Mouse (Mus musculus): ENCODE measurements around the gene 5830473C10Rik. TPM values are rescaled to one million over a fixed set of nuclear protein-coding genes. Genes with fewer than 3 reads are reported as not detected.

Gene 5830473C10Rik
- 0.06 and 0.12 TPM in 2 replicates for polyA plus RNA-seq (2015; fragmentation: Nextera tagmentation; extraction: Ambion mirVana)

- Histone ChIP-seq H3K27me3 (replicated peaks; ENCODE audit: control insufficient read depth, insufficient read depth, low read length) (no peaks in the 10 kb centered on the region), H3K4me3 (ENCODE audit: low read length) (no peak within 1 kb of the TSS), H3K4me2 (ENCODE audit: low read length) (no peak within 1 kb of the TSS), H3K36me3 (ENCODE audit: control insufficient read depth, insufficient read depth, low read length) (no peaks in the 10 kb centered on the region), H3K27ac (ENCODE audit: low read depth, low read length) (no peak within 1 kb of the TSS), H3K9me3 (ENCODE audit: control insufficient read depth, low read length) (no peaks in the 10 kb centered on the region), H3K4me1 (ENCODE audit: control insufficient read depth, insufficient read depth, low read depth, low read length) (no peaks in the 10 kb centered on the region), H3K9ac (ENCODE audit: low read depth, low read length) (no peak within 1 kb of the TSS)
- ATAC-seq = no peak
- WGBS = 91% methylated on average over 6 of the region's 6 CpGs
Measured at GRCm38 (mm10) chr5:90560743-90561142, at the start of gene 5830473C10Rik. 5830473C10Rik (plus strand) TSS chr5:90561107.

- no peaks in the 10 kb centered on the region for H3K9me3 ChIP-seq (ENCODE audit: control insufficient read depth, low read length)
- no peak for ATAC-seq
- no peaks in the 10 kb centered on the region for H3K27me3 ChIP-seq (replicated peaks; ENCODE audit: control insufficient read depth, insufficient read depth, low read length)
- no peaks in the 10 kb centered on the region for H3K4me1 ChIP-seq (ENCODE audit: control insufficient read depth, insufficient read depth, low read depth, low read length)
- no peak overlapping the region for H3K4me3 ChIP-seq (ENCODE audit: low read length)
- H3K27ac ChIP-seq (ENCODE audit: low read depth, low read length) = no peak overlapping the region
- no peak overlapping the region for H3K9ac ChIP-seq (ENCODE audit: low read depth, low read length)
- 85% methylated on average over 6 of the region's 6 CpGs for WGBS
- no peak overlapping the region for H3K4me2 ChIP-seq (ENCODE audit: low read length)
- no peaks in the 10 kb centered on the region for H3K36me3 ChIP-seq (ENCODE audit: control insufficient read depth, insufficient read depth, low read length)
Measured at GRCm38 (mm10) chr5:90512288-90512955, 48.5 kb upstream of the 5830473C10Rik start.

GRCm38 (mm10) chr5:90515561-90515960, 45.3 kb upstream of the 5830473C10Rik start:
- 87% methylated on average over 6 of the region's 6 CpGs for WGBS
- H3K4me1 ChIP-seq (ENCODE audit: control insufficient read depth, insufficient read depth, low read depth, low read length) = no peaks in the 10 kb centered on the region
- H3K4me3 ChIP-seq (ENCODE audit: low read length) = no peak overlapping the region
- H3K27me3 ChIP-seq (replicated peaks; ENCODE audit: control insufficient read depth, insufficient read depth, low read length) = no peaks in the 10 kb centered on the region
- H3K4me2 ChIP-seq (ENCODE audit: low read length) = no peak overlapping the region
- no peak overlapping the region for H3K9ac ChIP-seq (ENCODE audit: low read depth, low read length)
- no peaks in the 10 kb centered on the region for H3K9me3 ChIP-seq (ENCODE audit: control insufficient read depth, low read length)
- no peak overlapping the region for H3K27ac ChIP-seq (ENCODE audit: low read depth, low read length)
- no peaks in the 10 kb centered on the region for H3K36me3 ChIP-seq (ENCODE audit: control insufficient read depth, insufficient read depth, low read length)
- ATAC-seq = no peak

- Histone ChIP-seq H3K36me3 (ENCODE audit: control insufficient read depth, insufficient read depth, low read length) (no peaks in the 10 kb centered on the region), H3K4me2 (ENCODE audit: low read length) (no peak within 1 kb of the TSS), H3K9ac (ENCODE audit: low read depth, low read length) (no peak within 1 kb of the TSS), H3K4me3 (ENCODE audit: low read length) (no peak within 1 kb of the TSS), H3K4me1 (ENCODE audit: control insufficient read depth, insufficient read depth, low read depth, low read length) (no peaks in the 10 kb centered on the region), H3K9me3 (ENCODE audit: control insufficient read depth, low read length) (no peaks in the 10 kb centered on the region), H3K27me3 (replicated peaks; ENCODE audit: control insufficient read depth, insufficient read depth, low read length) (no peaks in the 10 kb centered on the region), H3K27ac (ENCODE audit: low read depth, low read length) (no peak within 1 kb of the TSS)
- no peak for ATAC-seq
- 88% methylated on average over 6 of the region's 6 CpGs for WGBS
Measured at GRCm38 (mm10) chr5:90518356-90519100, 42.4 kb upstream of the 5830473C10Rik start, which contains the start of gene Afm. Afm (plus strand) TSS chr5:90518932.

GRCm38 (mm10) chr5:90551191-90551590, 9.7 kb upstream of the 5830473C10Rik start:
- no peaks in the 10 kb centered on the region for H3K4me1 ChIP-seq (ENCODE audit: control insufficient read depth, insufficient read depth, low read depth, low read length)
- H3K27ac ChIP-seq (ENCODE audit: low read depth, low read length) = no peak overlapping the region
- no peaks in the 10 kb centered on the region for H3K27me3 ChIP-seq (replicated peaks; ENCODE audit: control insufficient read depth, insufficient read depth, low read length)
- WGBS = 86% methylated on average over 8 of the region's 8 CpGs
- no peaks in the 10 kb centered on the region for H3K9me3 ChIP-seq (ENCODE audit: control insufficient read depth, low read length)
- ATAC-seq = no peak
- no peak overlapping the region for H3K9ac ChIP-seq (ENCODE audit: low read depth, low read length)
- no peak overlapping the region for H3K4me3 ChIP-seq (ENCODE audit: low read length)
- no peak overlapping the region for H3K4me2 ChIP-seq (ENCODE audit: low read length)
- H3K36me3 ChIP-seq (ENCODE audit: control insufficient read depth, insufficient read depth, low read length) = no peaks in the 10 kb centered on the region

GRCm38 (mm10) chr5:90556052-90556451, 4.9 kb upstream of the 5830473C10Rik start:
- Histone ChIP-seq H3K4me1 (ENCODE audit: control insufficient read depth, insufficient read depth, low read depth, low read length) (no peaks in the 10 kb centered on the region), H3K9ac (ENCODE audit: low read depth, low read length) (no peak overlapping the region), H3K27me3 (replicated peaks; ENCODE audit: control insufficient read depth, insufficient read depth, low read length) (no peaks in the 10 kb centered on the region), H3K9me3 (ENCODE audit: control insufficient read depth, low read length) (no peaks in the 10 kb centered on the region), H3K4me3 (ENCODE audit: low read length) (no peak overlapping the region), H3K27ac (ENCODE audit: low read depth, low read length) (no peak overlapping the region), H3K4me2 (ENCODE audit: low read length) (no peak overlapping the region), H3K36me3 (ENCODE audit: control insufficient read depth, insufficient read depth, low read length) (no peaks in the 10 kb centered on the region)
- no peak for ATAC-seq
- 88% methylated on average over 3 of the region's 3 CpGs for WGBS

- H3K9ac ChIP-seq (ENCODE audit: low read depth, low read length) = no peak overlapping the region
- H3K36me3 ChIP-seq (ENCODE audit: control insufficient read depth, insufficient read depth, low read length) = no peaks in the 10 kb centered on the region
- 93% methylated on average over 11 of the region's 11 CpGs for WGBS
- no peak overlapping the region for H3K27ac ChIP-seq (ENCODE audit: low read depth, low read length)
- no peak for ATAC-seq
- no peaks in the 10 kb centered on the region for H3K27me3 ChIP-seq (replicated peaks; ENCODE audit: control insufficient read depth, insufficient read depth, low read length)
- H3K4me1 ChIP-seq (ENCODE audit: control insufficient read depth, insufficient read depth, low read depth, low read length) = no peaks in the 10 kb centered on the region
- H3K9me3 ChIP-seq (ENCODE audit: control insufficient read depth, low read length) = no peaks in the 10 kb centered on the region
- no peak overlapping the region for H3K4me3 ChIP-seq (ENCODE audit: low read length)
- no peak overlapping the region for H3K4me2 ChIP-seq (ENCODE audit: low read length)
Measured at GRCm38 (mm10) chr5:90561721-90562275, 891 bp downstream of the 5830473C10Rik start.

GRCm38 (mm10) chr5:90562880-90563279, 2.0 kb downstream of the 5830473C10Rik start:
- no peak for ATAC-seq
- H3K36me3 ChIP-seq (ENCODE audit: control insufficient read depth, insufficient read depth, low read length) = no peaks in the 10 kb centered on the region
- no peaks in the 10 kb centered on the region for H3K9me3 ChIP-seq (ENCODE audit: control insufficient read depth, low read length)
- H3K27me3 ChIP-seq (replicated peaks; ENCODE audit: control insufficient read depth, insufficient read depth, low read length) = no peaks in the 10 kb centered on the region
- no peak overlapping the region for H3K9ac ChIP-seq (ENCODE audit: low read depth, low read length)
- H3K27ac ChIP-seq (ENCODE audit: low read depth, low read length) = no peak overlapping the region
- no peak overlapping the region for H3K4me2 ChIP-seq (ENCODE audit: low read length)
- 90% methylated on average over 4 of the region's 4 CpGs for WGBS
- no peaks in the 10 kb centered on the region for H3K4me1 ChIP-seq (ENCODE audit: control insufficient read depth, insufficient read depth, low read depth, low read length)
- no peak overlapping the region for H3K4me3 ChIP-seq (ENCODE audit: low read length)

- WGBS = 96% methylated on average over 4 of the region's 4 CpGs
- no peak overlapping the region for H3K4me3 ChIP-seq (ENCODE audit: low read length)
- no peaks in the 10 kb centered on the region for H3K9me3 ChIP-seq (ENCODE audit: control insufficient read depth, low read length)
- no peak overlapping the region for H3K27ac ChIP-seq (ENCODE audit: low read depth, low read length)
- no peak overlapping the region for H3K9ac ChIP-seq (ENCODE audit: low read depth, low read length)
- H3K36me3 ChIP-seq (ENCODE audit: control insufficient read depth, insufficient read depth, low read length) = no peaks in the 10 kb centered on the region
- no peaks in the 10 kb centered on the region for H3K27me3 ChIP-seq (replicated peaks; ENCODE audit: control insufficient read depth, insufficient read depth, low read length)
- no peaks in the 10 kb centered on the region for H3K4me1 ChIP-seq (ENCODE audit: control insufficient read depth, insufficient read depth, low read depth, low read length)
- no peak overlapping the region for H3K4me2 ChIP-seq (ENCODE audit: low read length)
- ATAC-seq = no peak
Measured at GRCm38 (mm10) chr5:90564161-90564560, 3.3 kb downstream of the 5830473C10Rik start.
